Comparison of ENCODE assay signal across 19 mouse cellular contexts in genomic region chrX:48202436-48202835, GRCm38 (mm10). TPM values are rescaled to one million over a fixed set of nuclear protein-coding genes. Genes with fewer than 3 reads are reported as not detected.
"Had no signal": no experiment of that assay in that cellular context is flagged by ENCODE, and none has a peak within 500 bp of the region (broad histone marks: within the 10 kb centered on the region; RNA-seq: fewer than 3 reads in every experiment).

No protein-coding gene starts in this region.

- H3K4me1 ChIP-seq: lung, embryonic 15.5 days had no signal

- H3K36me3 ChIP-seq: lung, embryonic 15.5 days; midbrain, embryonic 10.5 days; neural tube, embryonic 13.5 days had no signal

- H3K4me2 ChIP-seq: liver, embryonic 11.5 days; lung, embryonic 15.5 days; midbrain, embryonic 13.5 days; neural tube, embryonic 13.5 days had no signal

- ATAC-seq: midbrain, embryonic 13.5 days; midbrain, embryonic 16.5 days had no signal

- H3K4me3 ChIP-seq: left cerebral cortex, adult 2 months; lung, embryonic 15.5 days; megakaryocyte, embryonic 14.5 days; midbrain, embryonic 10.5 days; midbrain, embryonic 13.5 days; myocyte; neural tube, embryonic 13.5 days had no signal

- H3K9ac ChIP-seq: liver, embryonic 14.5 days; lung, embryonic 15.5 days; midbrain, embryonic 13.5 days; neural tube, embryonic 13.5 days had no signal

- H3K27ac ChIP-seq: kidney, postnatal 0 days; left cerebral cortex, adult 2 months; liver, embryonic 14.5 days; lung, embryonic 15.5 days; midbrain, embryonic 10.5 days; midbrain, embryonic 13.5 days; neural tube, embryonic 13.5 days; stomach, postnatal 0 days had no signal

- DNase-seq: layer of hippocampus, postnatal 36 days; lung, postnatal 10 days; retina, postnatal 1 day; right cerebral cortex, postnatal 25 days; thymus, adult 2 months; thymus, postnatal 14 days; thymus, postnatal 4 days had no signal

- H3K27me3 ChIP-seq: lung, embryonic 15.5 days; midbrain, embryonic 13.5 days; neural tube, embryonic 13.5 days had no signal

- H3K9me3 ChIP-seq: lung, embryonic 15.5 days; megakaryocyte, embryonic 14.5 days; midbrain, embryonic 10.5 days; midbrain, embryonic 13.5 days; neural tube, embryonic 13.5 days had no signal

RNA-seq across cellular contexts. Expression of gene Sash3, which starts 56.2 kb away (rescaled TPM):
- polyA plus RNA-seq: myocyte had no signal
